Mouse (Mus musculus) erythroid progenitor cell, adult 5-6 weeks (primary cell): Measurements from ENCODE around the gene Ptms. TPM values are rescaled to one million over a fixed set of nuclear protein-coding genes. Genes with fewer than 3 reads are reported as not detected.

Experiments
- ATAC-seq: replicated peaks from 2 replicates; pipeline ENCODE4 v1.8.0; 2016; ENCODE audit warnings: moderate number of reproducible peaks, mild to moderate bottlenecking, moderate TSS enrichment, inconsistent platforms; ENCODE audit not compliant: poor library complexity, low FRiP score, severe bottlenecking
- total RNA-seq, 2 experiments: library from RNA; stranded (forward) in 1 of 2; stranded (reverse) in 1 of 2; fragments of 150-400 nt in 1 of 2; fragments of 186-747, 209-891 nt in 1 of 2; gene quantifications; 2 replicates each; pipeline versions ENCODE4 v1.2.3 to v1.2.4; 2015 to 2017; ENCODE audit warnings: low replicate concordance in 2 of 2

The Ptms gene
- total RNA-seq, 2 experiments from 2014 or later = 7.9 to 15.5 TPM

DNA sequence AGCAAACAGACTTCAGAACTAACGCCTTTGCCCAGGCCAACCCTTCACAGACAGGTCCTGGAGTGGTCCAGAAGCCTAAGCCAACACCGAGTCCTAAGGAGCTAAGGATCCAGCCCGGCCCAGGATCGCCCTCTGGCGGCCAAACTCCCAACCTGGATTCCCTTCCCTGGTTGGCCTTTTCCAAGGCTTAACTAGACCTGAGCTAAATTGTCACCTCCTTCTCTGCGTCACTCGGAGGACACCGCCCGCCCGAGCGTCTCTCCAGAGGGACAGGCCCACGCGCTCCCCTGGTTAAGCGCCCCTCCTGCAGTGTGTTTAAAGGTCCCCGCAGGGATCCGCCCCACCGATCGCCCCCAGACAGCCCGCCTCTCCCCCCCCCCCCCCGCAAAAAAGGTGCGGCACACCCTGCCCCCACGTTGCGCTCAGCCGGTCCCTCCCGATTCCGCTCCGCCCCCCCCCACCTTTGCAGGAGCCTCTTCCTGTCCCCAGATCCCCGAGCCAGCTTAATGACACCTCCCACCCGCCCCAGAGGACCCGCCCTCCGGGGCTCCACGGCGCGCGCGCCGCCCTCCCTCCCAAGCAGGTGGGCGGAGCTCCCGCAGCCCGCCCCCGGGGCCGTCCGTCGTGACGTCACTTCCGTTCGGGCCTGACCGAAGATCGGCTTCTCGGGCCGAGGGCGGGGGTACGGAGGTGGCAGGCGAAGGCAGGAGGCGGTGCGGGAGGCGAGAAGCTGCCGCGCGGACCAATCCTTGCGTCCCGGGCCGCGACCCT lies 11.0 kb upstream of the Ptms start, which contains the start of gene Mlf2:
Mlf2 (plus strand) TSS at position 633 of the 771 bp plus-strand sequence.
- peak; percentile 85 for ATAC-seq

DNA sequence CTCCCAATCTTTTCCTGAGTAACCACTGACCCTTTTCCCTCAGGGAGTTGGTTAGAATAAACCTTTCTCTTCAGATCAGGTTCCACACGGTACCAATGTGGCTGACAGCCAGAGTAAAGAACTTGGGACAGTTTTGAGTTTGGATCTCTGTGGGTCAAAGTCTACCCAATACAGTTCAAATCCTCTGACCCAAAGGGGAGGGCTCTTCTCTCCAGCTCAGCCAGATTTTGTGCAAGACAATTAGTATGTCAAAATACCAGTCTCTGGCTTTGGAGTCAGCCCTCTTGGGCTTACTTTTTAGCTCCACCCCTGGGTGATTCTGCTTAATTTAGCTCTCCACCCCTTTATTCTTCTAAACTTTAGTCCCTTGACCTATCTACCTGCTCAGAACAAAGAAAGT lies 10.3 kb upstream of the Ptms start:
- ATAC-seq = no peak

DNA sequence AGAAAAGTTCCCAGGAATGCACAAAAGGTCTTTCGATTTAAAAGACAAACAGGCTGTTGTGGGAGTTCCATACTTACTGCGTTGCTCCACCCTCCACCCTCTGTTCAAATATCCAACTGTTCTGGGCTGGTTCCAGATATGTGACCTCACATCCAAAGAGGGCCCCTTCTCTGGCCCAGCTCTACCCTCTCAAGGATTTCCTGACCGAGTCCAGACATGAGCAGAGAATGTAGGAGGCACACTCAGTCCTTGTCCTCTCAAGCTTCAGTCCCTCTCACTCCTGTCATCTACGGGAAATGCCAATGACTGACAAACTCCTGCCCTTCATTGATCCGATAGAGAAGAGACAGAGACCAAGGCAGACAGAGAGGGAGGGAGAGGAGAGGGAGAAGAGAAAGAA lies 6.0 kb upstream of the Ptms start:
- no peak for ATAC-seq

DNA sequence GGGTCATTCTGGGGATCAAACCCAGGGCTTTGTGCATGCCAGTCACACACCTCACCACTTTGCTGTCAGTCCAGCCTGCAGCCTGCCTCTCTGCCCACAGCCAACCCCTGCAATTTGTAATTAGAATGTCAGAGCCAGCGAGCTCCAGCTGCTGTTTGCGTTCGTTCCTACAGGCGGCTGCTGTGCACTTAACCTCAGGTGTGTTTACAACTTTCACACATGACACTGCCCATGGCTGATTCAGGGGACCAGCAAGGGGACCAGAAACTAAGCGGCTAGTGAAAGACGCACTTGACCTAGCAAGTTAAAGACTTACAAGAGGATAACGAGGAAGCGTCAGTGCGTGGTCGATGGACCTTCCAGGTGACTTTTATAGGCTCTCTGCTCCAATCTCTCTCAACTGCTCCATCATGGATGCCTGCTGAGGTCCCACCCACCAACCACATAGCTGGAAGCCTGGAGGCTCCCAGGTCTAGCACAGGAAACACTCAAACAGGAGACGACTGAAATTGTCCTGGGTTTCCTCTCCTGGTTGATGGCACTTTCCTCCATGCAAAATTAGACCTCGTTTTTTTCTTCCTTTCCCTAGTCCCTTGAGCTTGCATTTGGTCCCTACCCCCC lies 5.4 kb upstream of the Ptms start:
- no peak for ATAC-seq

DNA sequence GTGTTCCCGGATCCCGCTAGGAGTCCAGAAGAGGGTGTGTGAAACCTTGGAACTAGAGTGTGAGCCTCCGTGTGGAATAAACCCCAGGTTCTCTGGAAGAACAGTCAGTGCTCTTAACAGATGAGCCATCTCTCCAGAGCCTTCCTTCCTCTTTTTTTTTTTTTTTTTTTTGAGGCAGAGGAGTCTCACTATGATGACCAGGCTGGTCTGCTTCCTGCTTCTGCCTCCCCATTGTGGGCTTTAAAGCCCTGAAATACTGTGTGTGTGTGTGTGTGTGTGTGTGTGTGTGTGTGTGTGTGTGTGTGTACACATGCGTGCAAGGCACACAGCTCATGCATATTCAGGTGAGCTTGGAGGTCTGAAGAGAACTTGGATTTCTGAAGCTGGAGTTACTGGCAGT lies 1.6 kb upstream of the Ptms start:
- no peak for ATAC-seq

DNA sequence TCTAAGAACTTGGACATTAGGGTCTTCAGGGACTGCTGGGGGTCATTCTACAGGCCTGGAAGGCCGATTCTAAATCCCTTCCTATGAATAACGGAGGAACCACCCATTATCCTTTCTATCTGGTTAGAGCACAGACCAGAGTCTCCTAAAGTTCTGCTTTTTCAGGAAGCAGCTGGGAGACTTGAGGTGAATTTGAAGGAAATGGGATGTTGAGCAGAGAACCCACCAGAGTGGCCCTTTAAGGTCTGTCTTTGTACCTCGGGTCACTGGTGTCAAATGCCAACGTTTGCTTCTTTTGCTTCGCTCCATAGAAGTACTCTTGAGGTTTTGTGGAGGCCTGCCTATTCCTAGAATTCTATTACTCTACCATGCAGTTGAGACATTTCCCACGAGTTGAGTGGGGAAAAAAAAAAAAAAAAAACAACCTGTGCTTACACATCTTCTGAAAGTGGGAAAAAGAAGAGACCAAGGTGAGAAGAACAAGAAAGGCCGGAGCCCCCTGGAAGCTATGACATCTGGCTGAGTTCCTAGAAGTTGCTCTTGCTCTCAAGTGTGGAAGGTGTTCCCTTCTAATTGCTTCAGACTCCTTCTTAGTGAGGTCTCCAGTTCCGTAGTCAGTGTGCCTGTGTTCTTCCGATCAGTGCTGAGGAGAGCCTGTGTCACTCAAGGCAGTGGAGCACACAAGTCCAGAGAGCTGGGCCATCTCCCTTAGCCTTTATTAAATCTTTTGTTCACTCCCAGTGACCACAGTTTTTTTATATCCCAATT lies 599 bp upstream of the Ptms start:
- no peak for ATAC-seq

DNA sequence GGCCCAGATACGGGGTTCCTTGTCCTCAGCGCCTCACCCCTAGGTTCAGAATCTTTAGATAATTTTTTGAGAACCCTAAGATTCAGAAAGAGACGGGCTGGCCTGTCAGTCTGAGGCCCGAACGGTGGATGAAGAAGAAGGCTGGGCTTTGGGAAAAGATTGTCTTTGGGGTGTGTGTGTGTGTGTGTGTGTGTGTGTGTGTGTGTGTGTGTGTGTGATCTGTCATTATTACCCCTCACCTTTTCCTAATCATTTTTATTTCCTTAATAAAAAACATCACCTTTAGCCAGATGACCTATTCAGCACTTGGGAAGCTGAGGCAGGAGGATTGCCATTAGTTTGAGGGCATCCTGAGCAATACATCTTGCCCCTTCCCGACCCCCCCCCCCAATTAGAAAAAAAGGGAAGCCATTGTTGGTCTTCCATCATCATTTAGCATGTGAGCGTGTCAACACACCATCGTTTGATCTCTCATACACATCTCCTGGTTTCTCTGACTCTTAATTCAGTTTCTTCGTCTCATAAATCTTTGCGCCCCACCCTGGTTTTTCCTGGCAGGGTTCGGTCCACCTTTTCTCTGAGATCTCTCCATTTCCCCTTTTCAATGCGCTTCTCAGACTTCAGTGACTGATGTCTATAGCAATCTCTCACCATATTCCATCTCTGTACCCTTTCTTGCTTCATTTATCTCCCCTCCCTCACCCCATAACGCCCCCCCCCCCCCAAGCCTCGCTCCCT lies 844 bp downstream of the Ptms start:
- no peak for ATAC-seq

DNA sequence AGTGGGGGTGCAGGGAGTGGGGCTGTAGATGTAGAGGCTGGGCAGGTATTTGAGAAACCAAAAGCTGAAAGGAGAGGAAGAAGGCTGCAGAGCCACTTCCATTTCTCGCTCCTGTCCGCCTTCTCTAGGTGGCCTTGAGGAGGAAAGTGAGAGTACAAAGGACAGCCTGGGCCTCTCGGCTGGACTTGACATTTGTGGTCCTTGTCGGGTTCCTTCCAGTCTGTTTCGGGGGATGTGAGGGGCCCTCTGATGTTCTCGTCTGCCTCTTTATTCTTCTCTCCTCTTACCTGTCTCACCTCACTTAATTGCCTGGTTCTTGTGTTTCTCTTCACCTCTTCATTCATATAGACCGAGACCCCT lies 1.6 kb downstream of the Ptms start:
- no peak for ATAC-seq

DNA sequence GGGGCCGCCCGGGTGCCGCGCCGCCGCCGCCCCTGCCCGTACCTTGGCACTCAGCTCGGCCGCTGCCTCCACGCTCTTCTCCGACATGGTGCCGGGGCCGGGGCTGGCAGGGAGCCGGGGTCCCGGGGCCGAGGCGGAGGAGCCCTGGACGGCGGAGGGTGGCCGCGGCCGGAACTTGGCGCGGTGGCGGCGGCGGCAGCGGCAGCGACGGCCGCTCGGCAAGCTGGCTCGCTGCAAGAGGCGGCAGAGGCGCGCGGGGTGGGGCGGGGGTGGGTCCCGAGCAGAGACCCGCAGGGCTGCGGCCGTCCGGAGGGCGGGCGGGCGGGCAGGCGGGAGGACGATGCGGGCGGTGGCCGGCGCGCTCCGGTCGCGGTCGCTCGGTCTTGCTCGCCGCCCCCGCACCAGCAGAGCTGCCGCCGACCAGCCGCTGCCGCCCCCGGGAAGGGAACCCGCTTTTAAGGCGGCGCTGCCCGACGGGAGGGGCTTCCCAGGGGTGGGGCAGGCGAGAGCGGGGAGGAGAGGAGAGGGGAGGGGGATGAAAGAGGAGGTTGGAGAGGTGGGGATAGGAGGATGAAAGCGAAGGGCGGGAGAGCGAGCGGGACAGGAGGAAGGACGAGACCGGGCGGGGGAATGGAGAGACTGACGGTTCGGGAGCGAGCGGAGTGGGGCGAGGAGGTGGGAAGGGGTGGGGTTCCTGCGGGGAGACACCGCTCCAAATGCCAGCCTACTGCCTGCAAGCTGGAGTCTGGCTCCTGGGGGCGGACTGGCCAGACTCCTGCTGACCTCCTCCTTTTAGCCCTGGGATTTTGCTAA lies 2.2 kb downstream of the Ptms start:
- no peak for ATAC-seq

DNA sequence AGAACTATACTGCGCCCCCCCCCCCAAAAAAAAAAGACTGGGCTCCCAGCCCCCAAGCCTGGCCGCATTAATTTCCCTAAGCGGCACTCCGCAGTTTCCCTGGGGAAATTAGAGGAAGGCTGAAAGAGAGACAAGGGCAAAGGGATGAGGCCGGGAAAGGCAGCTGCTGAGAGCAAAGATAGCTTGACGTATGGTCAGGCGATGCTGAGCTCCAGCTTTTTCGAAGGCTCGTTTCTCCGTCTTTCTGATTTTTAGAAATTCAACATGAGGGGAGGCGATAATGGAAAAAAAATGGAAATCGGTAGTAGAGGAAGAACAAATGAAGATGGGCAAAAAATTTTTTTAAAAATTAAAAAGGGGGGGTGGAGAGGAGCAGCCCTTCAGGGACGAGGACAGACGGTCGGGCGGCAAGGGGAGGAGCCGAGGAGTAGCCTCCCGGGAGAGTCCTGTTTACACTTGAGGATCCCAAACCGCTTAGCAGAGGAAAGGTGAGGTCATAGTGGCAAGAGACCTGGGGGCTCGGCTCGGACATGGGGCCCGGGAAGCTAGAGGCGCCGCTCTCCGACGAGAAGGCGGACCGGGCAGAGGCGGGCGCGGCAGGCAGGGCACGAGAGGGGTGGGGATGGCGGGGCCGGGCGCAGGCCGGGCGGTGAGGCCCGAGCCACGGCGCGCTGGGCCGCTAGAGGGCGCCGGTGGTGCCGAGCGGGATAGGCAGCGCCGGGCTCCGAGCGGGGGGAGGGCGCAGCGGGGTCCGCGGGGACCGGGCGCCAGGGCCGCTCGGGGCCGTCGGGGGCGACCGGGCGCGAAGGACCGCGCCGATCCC lies 3.0 kb downstream of the Ptms start:
- ATAC-seq = peak; percentile 86

DNA sequence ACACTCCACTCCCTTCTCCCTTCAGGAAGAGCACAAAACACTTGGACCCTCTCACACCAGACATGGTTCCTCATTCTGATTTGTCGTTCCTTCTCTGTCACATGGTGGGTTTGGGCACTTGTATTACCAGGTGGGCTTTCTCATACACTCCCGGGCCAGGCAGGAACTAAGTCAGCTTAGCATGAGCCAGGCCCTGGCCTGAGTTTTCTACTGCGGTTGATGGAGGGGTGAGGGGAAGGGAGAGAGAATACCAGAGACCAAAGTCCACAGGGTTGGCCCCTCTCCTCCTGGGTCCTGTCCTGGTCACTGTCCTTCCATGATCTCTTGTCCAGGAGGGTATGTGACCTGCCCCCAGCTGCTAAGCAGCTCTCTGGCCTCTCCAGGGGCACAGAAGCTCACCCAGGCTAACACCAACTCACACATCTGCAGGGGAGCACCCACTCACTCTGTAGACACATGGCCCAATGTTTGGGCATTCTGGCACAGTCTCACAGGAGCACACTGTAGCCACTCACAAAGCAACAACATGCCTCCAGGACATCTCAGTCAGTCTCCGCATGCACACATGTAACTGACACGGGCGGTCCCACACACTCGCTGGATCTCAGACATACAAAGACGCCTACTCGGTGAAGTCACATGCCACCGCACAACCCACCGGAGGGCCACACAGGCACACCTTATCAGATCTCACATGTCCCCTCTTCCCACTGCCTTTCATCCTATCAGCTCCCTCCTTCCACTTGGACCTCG lies 3.8 kb downstream of the Ptms start:
- no peak for ATAC-seq

DNA sequence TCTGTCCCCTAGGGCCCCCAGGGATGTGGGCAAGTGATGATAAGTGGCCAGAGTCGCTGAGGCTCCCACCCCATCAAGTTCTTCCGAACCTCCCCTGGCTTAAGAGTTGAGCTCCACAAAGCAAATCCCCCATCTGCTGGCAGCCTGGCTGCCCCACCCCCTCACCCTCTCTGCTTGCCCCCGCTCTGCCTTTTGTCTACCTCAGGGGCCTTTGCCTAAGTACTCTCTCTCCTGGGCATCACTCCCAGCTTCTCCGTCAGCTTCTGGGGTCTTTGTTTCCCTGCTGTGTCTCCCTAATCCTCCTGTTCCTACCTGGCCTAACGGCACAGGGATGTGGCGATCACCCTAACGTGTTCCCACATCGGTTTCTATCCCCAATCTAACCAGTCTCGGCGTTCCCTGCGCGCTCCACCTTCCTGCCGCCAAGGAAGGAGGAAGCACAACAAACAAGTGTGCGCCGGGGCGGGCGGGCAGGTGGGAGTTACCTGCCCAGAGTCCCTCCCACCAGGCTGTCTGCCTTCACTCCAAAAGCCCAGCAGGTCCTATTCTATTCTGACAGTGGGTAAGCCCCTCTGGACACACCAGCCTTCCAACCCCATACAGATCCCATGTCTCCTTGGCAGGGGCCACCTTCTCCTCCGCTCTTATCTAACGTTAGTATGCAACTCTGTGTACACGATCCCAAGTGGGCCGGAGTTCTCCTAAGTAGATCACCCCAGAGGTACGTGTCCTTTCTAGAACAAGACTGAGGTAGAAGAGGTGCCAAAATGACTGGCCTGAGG lies 4.6 kb downstream of the Ptms start:
- no peak for ATAC-seq

DNA sequence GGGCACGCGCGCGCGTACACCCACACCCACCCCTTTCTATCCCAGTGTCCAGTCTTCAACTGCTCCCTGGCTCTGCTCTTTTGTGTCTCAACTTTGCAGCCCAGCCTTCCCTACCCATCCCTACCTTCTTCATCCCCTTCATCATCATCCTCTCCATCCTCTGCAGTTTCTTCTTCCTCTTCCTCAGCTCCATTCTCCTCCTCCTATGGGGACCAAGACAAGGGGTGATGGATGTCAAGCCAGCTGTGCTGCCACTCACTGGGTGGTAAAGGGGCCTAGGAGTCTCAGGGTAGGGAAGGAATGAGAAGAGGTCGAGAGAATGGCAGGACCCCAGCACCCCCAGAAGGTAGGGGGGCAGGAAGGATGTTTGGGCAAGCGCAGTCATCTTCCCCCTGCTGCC lies 5.4 kb downstream of the Ptms start:
- ATAC-seq = no peak

DNA sequence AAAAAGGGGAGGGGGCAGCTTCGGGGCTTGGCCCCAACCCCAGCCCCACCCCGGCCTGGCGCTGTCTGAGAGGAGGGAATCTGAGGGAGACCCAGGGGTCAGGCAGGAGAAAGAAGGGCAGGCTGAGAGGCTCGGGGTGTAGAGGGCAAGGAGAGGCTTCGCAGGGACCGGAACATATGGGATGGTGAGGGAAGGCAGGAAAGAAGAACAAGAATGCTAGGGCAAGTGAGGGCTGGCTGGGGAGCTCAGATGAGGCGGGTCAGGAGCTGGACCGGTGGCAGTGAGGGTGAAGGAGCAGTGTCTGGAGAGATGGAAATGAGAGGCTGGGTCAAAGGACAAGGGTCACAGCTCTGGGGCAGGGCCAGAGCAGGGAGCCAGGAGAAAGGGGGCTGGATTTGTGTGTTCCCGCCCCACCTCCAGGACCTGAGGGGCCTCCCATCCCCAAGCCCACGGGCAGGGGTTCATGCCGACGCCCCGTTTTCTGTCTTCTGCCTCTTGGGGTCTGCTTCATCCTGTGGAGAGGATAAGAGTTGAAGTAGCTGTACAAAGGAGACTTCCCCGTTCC lies 6.1 kb downstream of the Ptms start:
- ATAC-seq = no peak

DNA sequence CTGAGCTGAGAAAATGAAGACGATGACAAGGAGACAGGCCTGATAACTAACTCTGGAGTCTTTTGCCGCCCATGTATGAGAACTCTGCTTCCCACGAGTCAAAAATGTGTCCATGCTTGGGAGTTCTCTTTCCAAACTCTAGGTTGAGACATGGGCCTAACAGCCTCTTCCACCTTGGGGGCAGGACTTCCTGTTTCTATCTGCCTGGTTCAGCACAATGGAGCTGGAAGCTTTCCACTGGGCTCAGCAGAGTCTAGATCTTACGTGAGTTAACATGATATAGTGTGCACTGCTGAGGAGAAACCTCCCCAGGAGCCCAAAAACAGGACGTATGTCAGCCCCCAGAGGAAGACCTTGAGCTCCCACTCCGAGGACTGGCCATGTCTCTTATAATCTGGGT lies 6.7 kb downstream of the Ptms start:
- no peak for ATAC-seq

DNA sequence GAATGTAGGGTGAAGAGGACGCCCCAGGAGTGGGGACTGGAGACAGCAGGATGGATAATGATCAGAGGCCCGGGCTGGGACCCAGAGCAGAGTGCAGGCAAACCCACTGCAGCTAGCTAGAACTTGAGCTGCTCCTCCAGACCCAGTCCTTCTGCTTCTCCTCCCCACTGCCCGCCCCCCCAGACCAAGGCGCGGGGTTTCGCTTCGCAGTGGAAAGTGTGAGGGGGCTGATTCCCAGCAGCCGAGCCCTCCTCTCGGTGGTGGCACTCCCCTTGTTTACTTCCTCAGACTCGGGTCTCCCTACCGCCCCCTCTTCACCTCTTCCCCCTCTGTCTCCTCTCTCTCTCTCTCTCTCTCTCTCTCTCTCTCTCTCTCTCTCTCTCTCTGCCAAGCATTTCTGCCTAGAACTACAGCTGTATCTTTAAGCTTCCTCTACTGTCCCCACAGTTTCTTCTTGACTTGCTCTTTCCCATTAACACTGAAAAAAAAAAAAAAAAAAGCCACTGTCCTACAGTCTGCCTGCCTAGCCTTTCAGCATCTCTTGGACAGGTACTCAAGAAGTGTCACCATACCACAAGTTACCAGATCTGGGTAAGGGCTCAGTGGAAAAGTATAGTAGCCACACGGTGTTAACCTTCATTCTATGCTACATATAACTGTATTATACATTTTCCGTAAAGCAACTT lies 8.2 kb downstream of the Ptms start, which contains the start of gene Lag3:
Lag3 (minus strand) TSS at position 173 of the 686 bp plus-strand sequence.
- no peak for ATAC-seq
